Mouse (Mus musculus) stomach, embryonic 15.5 days (tissue): ENCODE data around the gene Cyp4a29. TPM values are rescaled to one million over a fixed set of nuclear protein-coding genes. Genes with fewer than 3 reads are reported as not detected.
A peak's percentile ranks its signal among the peaks of the same experiment; 100 is the strongest.
"Not testable (repeated sequence)": the region's sequence is repeated elsewhere in the genome, so short reads cannot be mapped to it uniquely, and the experiment has no call there.

ENCODE experiments used
- ATAC-seq: fragments of 200-750 bp; cut with Nextera tagmentation; 2 replicates; pipeline ENCODE4 v1.8.0; 2017; ENCODE audit warnings: low read depth, moderate number of reproducible peaks, moderate TSS enrichment; ENCODE audit not compliant: insufficient read depth, low FRiP score
- H3K27ac ChIP-seq: fragments of 300-500 bp; sonication (generic); 2 replicates; pipeline ENCODE4 v1.5.1; 2015; ENCODE audit warnings: mild to moderate bottlenecking, inconsistent platforms
- H3K27me3 ChIP-seq: fragments of 300-500 bp; sonication (generic); replicated peaks from 2 replicates; pipeline ENCODE4 v1.6.1; 2015; ENCODE audit warnings: inconsistent platforms
- H3K36me3 ChIP-seq: fragments of 300-500 bp; sonication (generic); 2 replicates; pipeline ENCODE4 v1.6.1; 2015; ENCODE audit warnings: inconsistent platforms
- H3K4me1 ChIP-seq: fragments of 300-500 bp; sonication (generic); 2 replicates; pipeline ENCODE4 v1.6.1; 2015; ENCODE audit warnings: inconsistent platforms
- H3K4me2 ChIP-seq: fragments of 300-500 bp; sonication (generic); 2 replicates; pipeline ENCODE4 v1.6.1; 2015; ENCODE audit warnings: mild to moderate bottlenecking, inconsistent platforms
- H3K4me3 ChIP-seq: fragments of 300-500 bp; sonication (generic); replicated peaks from 2 replicates; pipeline ENCODE4 v1.5.1; 2015; ENCODE audit warnings: inconsistent platforms
- H3K9ac ChIP-seq: fragments of 300-500 bp; sonication (generic); 2 replicates; pipeline ENCODE4 v1.6.1; 2015; ENCODE audit warnings: inconsistent platforms
- H3K9me3 ChIP-seq: fragments of 300-500 bp; sonication (generic); 2 replicates; pipeline ENCODE4 v1.6.1; 2016; ENCODE audit warnings: inconsistent platforms
- WGBS: fragments of 180-500 bp; shearing (Covaris S2); methylation state at CpG from one replicate; pipeline ENCODE4 v1.1.7; 2015; 5-methylcytosine and 5-hydroxymethylcytosine counted together
- polyA plus RNA-seq: library from polyadenylated mRNA; unstranded; fragments of >200 nt; fragmentation: Nextera tagmentation; extraction: Ambion mirVana; gene quantifications from 2 replicates; pipeline ENCODE4 v1.2.1, GENCODE M21; 2015

The Cyp4a29 gene
- polyA plus RNA-seq, result not detected in 2 replicates

GRCm38 (mm10) chr4:115241784-115242183, at the start of gene Cyp4a29:
Gene Cyp4a29 (plus strand): TSS chr4:115242084.
- Histone ChIP-seq H3K27ac (no peak within 1 kb of the TSS), H3K9me3 (no peaks in the 10 kb centered on the region), H3K4me2 (no peak within 1 kb of the TSS), H3K4me3 (no peak within 1 kb of the TSS), H3K9ac (no peak within 1 kb of the TSS), H3K27me3 (no peaks in the 10 kb centered on the region), H3K4me1 (no peaks in the 10 kb centered on the region), H3K36me3 (no peaks in the 10 kb centered on the region)
- WGBS, result 77% methylated on average over 3 of the region's 3 CpGs
- no peak for ATAC-seq

GRCm38 (mm10) chr4:115232901-115233300, 9.0 kb upstream of the Cyp4a29 start:
- H3K9me3 ChIP-seq, H3K27me3 ChIP-seq, H3K9ac ChIP-seq, H3K27ac ChIP-seq, ATAC-seq, H3K4me1 ChIP-seq, H3K4me3 ChIP-seq, H3K36me3 ChIP-seq, H3K4me2 ChIP-seq: not testable (repeated sequence)
- WGBS, result 84% methylated on average over 2 of the region's 2 CpGs

GRCm38 (mm10) chr4:115236462-115237096, 5.3 kb upstream of the Cyp4a29 start:
- no peaks in the 10 kb centered on the region for H3K27me3 ChIP-seq
- H3K36me3 ChIP-seq, result no peaks in the 10 kb centered on the region
- no peak overlapping the region for H3K4me2 ChIP-seq
- no peak overlapping the region for H3K9ac ChIP-seq
- no peaks in the 10 kb centered on the region for H3K4me1 ChIP-seq
- H3K4me3 ChIP-seq, result no peak overlapping the region
- no peak for ATAC-seq
- H3K27ac ChIP-seq, result no peak overlapping the region
- 52% methylated on average over 1 of the region's 1 CpGs for WGBS
- H3K9me3 ChIP-seq, result no peaks in the 10 kb centered on the region

DNA sequence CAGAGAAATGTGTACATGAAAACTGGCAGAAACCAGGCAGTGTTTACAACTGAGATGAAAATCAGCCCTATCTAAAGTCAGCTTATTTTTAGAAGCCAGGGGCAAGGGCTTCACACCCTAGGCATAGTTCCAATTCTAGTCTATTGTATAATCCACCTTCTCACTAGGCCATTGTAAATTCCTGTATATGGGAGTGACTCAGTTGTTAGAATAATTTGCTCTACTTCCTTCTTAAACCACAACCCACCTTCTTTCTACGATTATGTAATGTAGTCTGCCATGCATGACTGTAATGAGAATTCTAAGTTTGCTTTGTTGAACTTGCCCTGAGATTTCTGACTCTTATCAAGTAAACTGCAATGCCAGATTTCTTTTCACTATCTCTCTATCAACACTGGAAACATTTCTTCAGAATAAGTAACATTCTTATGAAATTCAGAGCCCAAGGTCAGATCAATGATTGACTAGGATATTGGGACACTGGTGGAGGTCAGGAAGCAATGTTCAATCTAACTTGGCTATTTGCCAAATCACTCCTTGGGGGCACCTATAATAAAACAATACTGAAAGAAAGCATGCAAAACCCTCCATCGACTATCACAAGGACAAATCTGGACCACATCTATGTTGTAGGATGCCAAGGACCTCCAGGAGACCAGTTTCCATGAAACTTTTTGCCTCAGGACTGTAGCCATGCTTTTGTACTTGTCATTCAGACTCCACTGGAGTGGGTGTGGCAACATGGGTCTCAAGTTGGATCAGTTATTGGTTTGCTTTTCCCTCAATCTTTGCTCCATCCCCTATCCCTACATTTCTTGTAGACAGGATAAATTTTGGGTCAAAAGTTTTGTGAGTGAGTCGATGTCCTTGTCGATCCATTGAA, 23.0 kb downstream of the Cyp4a29 start:
- 79% methylated on average over 3 of the region's 4 CpGs for WGBS
- not testable (repeated sequence) for H3K27ac ChIP-seq, ATAC-seq, H3K9me3 ChIP-seq, H3K27me3 ChIP-seq, H3K4me2 ChIP-seq, H3K36me3 ChIP-seq, H3K9ac ChIP-seq, H3K4me3 ChIP-seq, H3K4me1 ChIP-seq

DNA sequence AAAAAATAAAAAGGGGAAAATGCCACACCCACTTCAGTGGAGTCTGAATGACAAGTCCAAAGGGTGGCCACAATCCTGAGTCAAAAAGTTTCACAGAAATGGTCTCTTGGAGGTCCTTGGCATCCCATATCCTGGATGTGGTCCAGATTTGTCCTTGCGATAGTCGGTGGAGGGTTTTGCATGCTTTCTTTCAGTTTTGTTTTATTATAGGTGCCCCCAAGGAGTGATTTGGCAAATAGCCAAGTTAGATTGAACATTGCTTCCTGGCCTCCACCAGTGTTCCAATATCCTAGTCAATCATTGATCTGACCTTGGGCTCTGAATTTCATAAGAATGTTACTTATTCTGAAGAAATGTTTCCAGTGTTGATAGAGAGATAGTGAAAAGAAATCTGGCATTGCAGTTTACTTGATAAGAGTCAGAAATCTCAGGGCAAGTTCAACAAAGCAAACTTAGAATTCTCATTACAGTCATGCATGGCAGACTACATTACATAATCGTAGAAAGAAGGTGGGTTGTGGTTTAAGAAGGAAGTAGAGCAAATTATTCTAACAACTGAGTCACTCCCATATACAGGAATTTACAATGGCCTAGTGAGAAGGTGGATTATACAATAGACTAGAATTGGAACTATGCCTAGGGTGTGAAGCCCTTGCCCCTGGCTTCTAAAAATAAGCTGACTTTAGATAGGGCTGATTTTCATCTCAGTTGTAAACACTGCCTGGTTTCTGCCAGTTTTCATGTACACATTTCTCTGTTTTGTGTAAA, 36.5 kb downstream of the Cyp4a29 start:
- ATAC-seq, H3K27me3 ChIP-seq, H3K4me2 ChIP-seq, H3K4me1 ChIP-seq, H3K36me3 ChIP-seq, H3K9ac ChIP-seq, H3K27ac ChIP-seq, H3K9me3 ChIP-seq, H3K4me3 ChIP-seq: not testable (repeated sequence)
- WGBS, result 79% methylated on average over 2 of the region's 3 CpGs

DNA sequence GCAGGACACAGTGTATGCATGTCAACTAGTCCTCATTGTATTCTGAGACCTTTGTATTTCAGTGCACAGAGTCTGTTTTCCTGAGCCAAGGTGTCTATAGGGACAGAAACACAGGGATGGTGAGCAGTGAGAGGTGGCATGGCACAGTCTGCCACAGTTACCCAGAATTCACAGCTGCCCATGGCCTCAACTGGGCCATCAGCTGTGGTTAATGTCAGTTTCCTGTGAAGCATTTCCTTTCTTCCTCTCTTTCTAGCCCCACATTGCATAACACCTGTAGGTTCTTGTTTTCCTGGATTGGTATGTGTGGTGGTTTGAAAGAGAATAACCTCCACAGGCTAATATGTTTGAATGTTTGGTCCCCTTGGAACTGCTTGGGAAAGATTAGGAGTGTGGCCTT, 38.5 kb downstream of the Cyp4a29 start:
- Histone ChIP-seq H3K9me3 (no peaks in the 10 kb centered on the region), H3K27ac (no peak overlapping the region), H3K27me3 (no peaks in the 10 kb centered on the region), H3K4me2 (peak overlapping the region; percentile 45), H3K9ac (no peak overlapping the region), H3K4me1 (no peaks in the 10 kb centered on the region), H3K36me3 (no peaks in the 10 kb centered on the region), H3K4me3 (no peak overlapping the region)
- ATAC-seq, result no peak

GRCm38 (mm10) chr4:115280779-115281178, 38.9 kb downstream of the Cyp4a29 start:
- not testable (repeated sequence) for H3K27me3 ChIP-seq, H3K27ac ChIP-seq, H3K9ac ChIP-seq, H3K4me1 ChIP-seq, H3K9me3 ChIP-seq, ATAC-seq, H3K36me3 ChIP-seq
- peak overlapping the region; percentile 29 for H3K4me3 ChIP-seq
- H3K4me2 ChIP-seq, result peak overlapping the region; percentile 45
- 9% methylated on average over 10 of the region's 10 CpGs for WGBS

GRCm38 (mm10) chr4:115281231-115281767, 39.4 kb downstream of the Cyp4a29 start:
- H3K9ac ChIP-seq, H3K27ac ChIP-seq, ATAC-seq, H3K4me1 ChIP-seq, H3K9me3 ChIP-seq, H3K27me3 ChIP-seq, H3K36me3 ChIP-seq: not testable (repeated sequence)
- Histone ChIP-seq H3K4me3 (peak overlapping the region; percentile 29), H3K4me2 (peak overlapping the region; percentile 45)
- WGBS, result 19% methylated on average over 20 of the region's 23 CpGs

DNA sequence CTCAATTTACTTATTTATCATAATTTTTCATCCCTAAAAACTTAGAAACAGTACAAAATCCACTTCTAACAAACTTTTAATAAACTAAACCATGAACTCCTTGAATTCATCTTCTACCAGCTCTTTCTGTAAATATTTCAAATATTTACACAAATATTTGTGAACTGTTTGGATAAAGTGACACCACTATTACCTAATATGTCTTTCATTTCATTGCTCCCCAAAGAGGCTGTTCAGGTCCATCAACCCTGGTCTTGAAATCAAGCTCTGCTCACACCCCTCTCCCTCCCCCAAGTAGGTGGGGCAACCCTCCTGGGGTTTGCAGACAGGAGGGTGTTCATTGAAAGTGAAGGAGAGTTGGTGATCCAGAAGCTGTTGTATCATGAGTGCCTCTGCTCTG, 56.9 kb downstream of the Cyp4a29 start, which contains the start of gene Cyp4a12a:
Cyp4a12a (plus strand) TSS at position 301 of the 400 bp plus-strand sequence.
- not testable (repeated sequence) for H3K36me3 ChIP-seq, H3K9me3 ChIP-seq, H3K4me3 ChIP-seq, H3K4me2 ChIP-seq, H3K9ac ChIP-seq, H3K27me3 ChIP-seq, ATAC-seq, H3K27ac ChIP-seq, H3K4me1 ChIP-seq
